Mouse (Mus musculus): Measurements from ENCODE around the gene Ndufs3. TPM values are rescaled to one million over a fixed set of nuclear protein-coding genes. Genes with fewer than 3 reads are reported as not detected.
A peak's percentile ranks its signal among the peaks of the same experiment; 100 is the strongest.

Ndufs3 gene
- polyA plus RNA-seq, 1 experiment, result 56.8 TPM

GRCm38 (mm10) chr2:90866524-90866923, 38.1 kb downstream of the Ndufs3 start:
- Histone ChIP-seq H3K36me3 (replicated peaks; ENCODE audit: low read length) (peaks cover 66% of the 10 kb centered on the region), H3K4me1 (peaks cover 47% of the 10 kb centered on the region), H3K27me3 (replicated peaks) (no peaks in the 10 kb centered on the region), H3K4me3 (replicated peaks) (no peak overlapping the region), H3K9me3 (no peaks in the 10 kb centered on the region)
- TF ChIP-seq FLI1 (IDR thresholded peaks at IDR 0.05; ENCODE audit: low read length) (no peak), GATA1 (IDR thresholded peaks at IDR 0.05; ENCODE audit: borderline replicate concordance, low read length) (no peak)

- H3K36me3 ChIP-seq (replicated peaks; ENCODE audit: low read length), result peaks cover 89% of the 10 kb centered on the region
- H3K4me1 ChIP-seq, result peaks cover 27% of the 10 kb centered on the region
- no peak overlapping the region for H3K4me3 ChIP-seq (replicated peaks)
- H3K27me3 ChIP-seq (replicated peaks), result no peaks in the 10 kb centered on the region
- no peaks in the 10 kb centered on the region for H3K9me3 ChIP-seq
- no peak for TF ChIP-seq GATA1 (IDR thresholded peaks at IDR 0.05; ENCODE audit: borderline replicate concordance, low read length)
- TF ChIP-seq FLI1 (IDR thresholded peaks at IDR 0.05; ENCODE audit: low read length), result no peak
These were observed 40.4 kb downstream of the Ndufs3 start for GRCm38 (mm10) chr2:90864184-90864583.

GRCm38 (mm10) chr2:90861486-90861885, 43.1 kb downstream of the Ndufs3 start:
- peaks cover 9% of the 10 kb centered on the region for H3K4me1 ChIP-seq
- H3K9me3 ChIP-seq, result no peaks in the 10 kb centered on the region
- peaks cover 89% of the 10 kb centered on the region for H3K36me3 ChIP-seq (replicated peaks; ENCODE audit: low read length)
- TF ChIP-seq GATA1 (IDR thresholded peaks at IDR 0.05; ENCODE audit: borderline replicate concordance, low read length), result no peak
- no peak for TF ChIP-seq FLI1 (IDR thresholded peaks at IDR 0.05; ENCODE audit: low read length)
- H3K27me3 ChIP-seq (replicated peaks), result no peaks in the 10 kb centered on the region
- H3K4me3 ChIP-seq (replicated peaks), result no peak overlapping the region

- peaks cover 63% of the 10 kb centered on the region for H3K36me3 ChIP-seq (replicated peaks; ENCODE audit: low read length)
- H3K27me3 ChIP-seq (replicated peaks), result no peaks in the 10 kb centered on the region
- H3K4me3 ChIP-seq (replicated peaks), result no peak overlapping the region
- H3K4me1 ChIP-seq, result peaks cover 33% of the 10 kb centered on the region
- no peaks in the 10 kb centered on the region for H3K9me3 ChIP-seq
- TF ChIP-seq GATA1 (IDR thresholded peaks at IDR 0.05; ENCODE audit: borderline replicate concordance, low read length), result no peak
- no peak for TF ChIP-seq FLI1 (IDR thresholded peaks at IDR 0.05; ENCODE audit: low read length)
These were observed 54.2 kb downstream of the Ndufs3 start for GRCm38 (mm10) chr2:90850401-90850800.

- no peaks in the 10 kb centered on the region for H3K9me3 ChIP-seq
- H3K27me3 ChIP-seq (replicated peaks), result no peaks in the 10 kb centered on the region
- H3K36me3 ChIP-seq (replicated peaks; ENCODE audit: low read length), result peaks cover 43% of the 10 kb centered on the region
- H3K4me3 ChIP-seq (replicated peaks), result peak overlapping the region; percentile 17
- peaks cover 33% of the 10 kb centered on the region for H3K4me1 ChIP-seq
- TF ChIP-seq FLI1 (IDR thresholded peaks at IDR 0.05; ENCODE audit: low read length) (no peak), GATA1 (IDR thresholded peaks at IDR 0.05; ENCODE audit: borderline replicate concordance, low read length) (no peak)
These were observed 56.3 kb downstream of the Ndufs3 start for GRCm38 (mm10) chr2:90848331-90848730.

- H3K4me1 ChIP-seq, result peaks cover 33% of the 10 kb centered on the region
- no peaks in the 10 kb centered on the region for H3K9me3 ChIP-seq
- no peaks in the 10 kb centered on the region for H3K27me3 ChIP-seq (replicated peaks)
- H3K36me3 ChIP-seq (replicated peaks; ENCODE audit: low read length), result peaks cover 37% of the 10 kb centered on the region
- peak overlapping the region; percentile 100 for H3K4me3 ChIP-seq (replicated peaks)
- TF ChIP-seq GATA1 (IDR thresholded peaks at IDR 0.05; ENCODE audit: borderline replicate concordance, low read length) (no peak), FLI1 (IDR thresholded peaks at IDR 0.05; ENCODE audit: low read length) (no peak)
These were observed 57.0 kb downstream of the Ndufs3 start for GRCm38 (mm10) chr2:90847681-90848050.

- TF ChIP-seq FLI1 (IDR thresholded peaks at IDR 0.05; ENCODE audit: low read length) (no peak), GATA1 (IDR thresholded peaks at IDR 0.05; ENCODE audit: borderline replicate concordance, low read length) (no peak)
- Histone ChIP-seq H3K36me3 (replicated peaks; ENCODE audit: low read length) (peaks cover 31% of the 10 kb centered on the region), H3K27me3 (replicated peaks) (no peaks in the 10 kb centered on the region), H3K4me3 (replicated peaks) (peak within 1 kb of the TSS; percentile 100), H3K9me3 (peaks cover under 1% of the 10 kb centered on the region; the same call in 1 of the 2 replicates), H3K4me1 (peaks cover 33% of the 10 kb centered on the region)
These were observed 57.5 kb downstream of the Ndufs3 start, which contains the start of gene Mtch2 for GRCm38 (mm10) chr2:90846955-90847680. Gene Mtch2 (plus strand): TSS chr2:90847155.

GRCm38 (mm10) chr2:90846597-90846954, 58.1 kb downstream of the Ndufs3 start:
- no peak for TF ChIP-seq GATA1 (IDR thresholded peaks at IDR 0.05; ENCODE audit: borderline replicate concordance, low read length)
- TF ChIP-seq FLI1 (IDR thresholded peaks at IDR 0.05; ENCODE audit: low read length), result no peak
- peaks cover 26% of the 10 kb centered on the region for H3K36me3 ChIP-seq (replicated peaks; ENCODE audit: low read length)
- peaks cover 5% of the 10 kb centered on the region; the same call in 1 of the 2 replicates for H3K9me3 ChIP-seq
- H3K4me3 ChIP-seq (replicated peaks), result peak overlapping the region; percentile 100
- H3K27me3 ChIP-seq (replicated peaks), result no peaks in the 10 kb centered on the region
- peaks cover 33% of the 10 kb centered on the region for H3K4me1 ChIP-seq

- H3K36me3 ChIP-seq (replicated peaks; ENCODE audit: low read length), result peaks cover 22% of the 10 kb centered on the region
- peaks cover 31% of the 10 kb centered on the region for H3K4me1 ChIP-seq
- H3K27me3 ChIP-seq (replicated peaks), result no peaks in the 10 kb centered on the region
- peak overlapping the region; percentile 100 for H3K4me3 ChIP-seq (replicated peaks)
- H3K9me3 ChIP-seq, result peaks cover 5% of the 10 kb centered on the region; the same call in 1 of the 2 replicates
- TF ChIP-seq GATA1 (IDR thresholded peaks at IDR 0.05; ENCODE audit: borderline replicate concordance, low read length) (no peak), FLI1 (IDR thresholded peaks at IDR 0.05; ENCODE audit: low read length) (no peak)
These were observed 58.5 kb downstream of the Ndufs3 start for GRCm38 (mm10) chr2:90846171-90846570.

- Histone ChIP-seq H3K4me1 (peaks cover 24% of the 10 kb centered on the region), H3K36me3 (replicated peaks; ENCODE audit: low read length) (peaks cover 13% of the 10 kb centered on the region), H3K9me3 (peaks cover 10% of the 10 kb centered on the region), H3K4me3 (replicated peaks) (no peak overlapping the region), H3K27me3 (replicated peaks) (no peaks in the 10 kb centered on the region)
- no peak for TF ChIP-seq FLI1 (IDR thresholded peaks at IDR 0.05; ENCODE audit: low read length)
- no peak for TF ChIP-seq GATA1 (IDR thresholded peaks at IDR 0.05; ENCODE audit: borderline replicate concordance, low read length)
These were observed 59.4 kb downstream of the Ndufs3 start for GRCm38 (mm10) chr2:90845234-90845633.

Other genes starting within 250 kb of the Ndufs3 start
- gene Nup160, start 227.6 kb downstream of the Ndufs3 start, polyA plus RNA-seq (2012; ENCODE audit: insufficient read depth, low replicate concordance), result 0.37 TPM in 1 of 2 replicates, not detected in the other
- 25.9 and 30.4 TPM in 2 replicates for gene Fnbp4, start 159.5 kb downstream of the Ndufs3 start, polyA plus RNA-seq (2012; ENCODE audit: insufficient read depth, low replicate concordance)
- gene Agbl2, start 122.1 kb downstream of the Ndufs3 start, polyA plus RNA-seq (2012; ENCODE audit: insufficient read depth, low replicate concordance), result not detected in 2 replicates
- 6.1 and 10.1 TPM in 2 replicates for gene Mtch2, start 57.7 kb downstream of the Ndufs3 start, polyA plus RNA-seq (2012; ENCODE audit: insufficient read depth, low replicate concordance)
- gene C1qtnf4, start 19.0 kb downstream of the Ndufs3 start, polyA plus RNA-seq (2012; ENCODE audit: insufficient read depth, low replicate concordance), result 0.18 TPM in 1 of 2 replicates, not detected in the other
- 2.4 and 5.0 TPM in 2 replicates for gene Kbtbd4, start 87 bp downstream of the Ndufs3 start, polyA plus RNA-seq (2012; ENCODE audit: insufficient read depth, low replicate concordance)
- 8.0 and 10.4 TPM in 2 replicates for gene Celf1, start 35.6 kb upstream of the Ndufs3 start, polyA plus RNA-seq (2012; ENCODE audit: insufficient read depth, low replicate concordance)
- 6.0 and 10.3 TPM in 2 replicates for gene Rapsn, start 130.8 kb upstream of the Ndufs3 start, polyA plus RNA-seq (2012; ENCODE audit: insufficient read depth, low replicate concordance)
- 29.3 and 127 TPM in 2 replicates for gene Psmc3, start 149.2 kb upstream of the Ndufs3 start, polyA plus RNA-seq (2012; ENCODE audit: insufficient read depth, low replicate concordance)
- 28.0 and 30.3 TPM in 2 replicates for gene Slc39a13, start 165.6 kb upstream of the Ndufs3 start, polyA plus RNA-seq (2012; ENCODE audit: insufficient read depth, low replicate concordance)
- gene Spi1, start 177.6 kb upstream of the Ndufs3 start, polyA plus RNA-seq (2012; ENCODE audit: insufficient read depth, low replicate concordance), result 24.1 and 123 TPM in 2 replicates
- 0.20 TPM in 1 of 2 replicates, not detected in the other for gene Mybpc3, start 213.3 kb upstream of the Ndufs3 start, polyA plus RNA-seq (2012; ENCODE audit: insufficient read depth, low replicate concordance)

Measured in megakaryocyte, embryonic 14.5 days (primary cell).